Mouse (Mus musculus) left cerebral cortex, postnatal 10 days (tissue): ENCODE results near the gene Vmn2r105. TPM values are rescaled to one million over a fixed set of nuclear protein-coding genes. Genes with fewer than 3 reads are reported as not detected.

Experiments
- DNase-seq, 2 experiments: peaks; one replicate each; pipeline ENCODE4 v3.0.0; 2021 to 2022; ENCODE audit warnings: low spot score in 2 of 2, mixed read lengths in 1 of 2; ENCODE audit errors: extremely low spot score in 1 of 2
- intact Hi-C: fragments of 180-260 bp; cut with DNase I; formaldehyde crosslinking; loops from one replicate; pipeline ENCODE4 v1.15.1; 2025
- total RNA-seq, 2 experiments: library from RNA; stranded (reverse); gene quantifications; 2 replicates each; pipeline ENCODE4 v1.2.3; 2021

Vmn2r105 gene
- total RNA-seq, result not detected

GRCm38 (mm10) chr17:20234952-20235351 lies at the start of gene Vmn2r105:
Gene Vmn2r105, minus strand, starts transcription at chr17:20235052.
- DNase-seq, result no peak
- intact Hi-C loops, result no loop called here

GRCm38 (mm10) chr17:20255522-20255921 lies 20.7 kb upstream of the Vmn2r105 start:
- intact Hi-C loops, result no loop called here
- no peak for DNase-seq

- intact Hi-C loops, result no loop called here
Measured at GRCm38 (mm10) chr17:20182997-20183396, 51.9 kb downstream of the Vmn2r105 start, which contains the start of gene Fpr-rs6. Gene Fpr-rs6, minus strand, starts transcription at chr17:20183097.

More at GRCm38 (mm10) chr17:20182997-20183396, 51.9 kb downstream of the Vmn2r105 start, which contains the start of gene Fpr-rs6:
- no peak for DNase-seq

Other genes starting within 250 kb of the Vmn2r105 start
- not detected for gene Vmn2r104, start 186.7 kb downstream of the Vmn2r105 start, total RNA-seq
- not detected for gene Fpr-rs7, start 120.8 kb downstream of the Vmn2r105 start, total RNA-seq
- gene Fpr-rs6, start 52.0 kb downstream of the Vmn2r105 start, total RNA-seq, result not detected
- gene Vmn2r106, start 50.5 kb upstream of the Vmn2r105 start, total RNA-seq, result not detected
- gene Vmn2r107, start 110.2 kb upstream of the Vmn2r105 start, total RNA-seq, result not detected
- gene Vmn1r224, start 179.1 kb upstream of the Vmn2r105 start, total RNA-seq, result not detected
- not detected for gene Vmn2r108, start 246.3 kb upstream of the Vmn2r105 start, total RNA-seq